18 mouse cellular contexts compared by ENCODE assay signal in the genomic region with DNA sequence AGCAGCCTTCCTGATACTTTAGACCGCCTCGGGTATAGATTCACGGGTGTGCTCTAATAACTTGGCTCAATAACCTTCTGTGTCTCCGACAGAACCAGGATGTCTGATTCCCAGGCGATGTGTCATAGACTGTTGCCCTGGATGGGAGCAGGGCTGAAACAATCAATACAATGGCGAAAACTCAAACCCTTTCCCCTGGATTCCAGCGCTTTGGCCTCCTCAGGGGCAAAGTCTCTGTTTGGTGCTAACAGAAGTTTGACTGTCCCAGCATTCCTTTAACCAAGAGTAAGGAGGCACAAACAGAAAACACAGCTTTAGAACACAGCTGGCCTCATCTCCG. TPM values are rescaled to one million over a fixed set of nuclear protein-coding genes. Genes with fewer than 3 reads are reported as not detected.
DNase-seq lines count a peak whose midpoint lies in the region; ATAC-seq and TF ChIP-seq lines count a peak whose summit lies in the region.
"Had no signal": no experiment of that assay in that cellular context is flagged by ENCODE, and none has a peak within 500 bp of the region (broad histone marks: within the 10 kb centered on the region; RNA-seq: fewer than 3 reads in every experiment).

No protein-coding gene starts in this region.

- no peak for TF ChIP-seq CTCF in lung, embryonic 14.5 days (IDR thresholded peaks at IDR 0.05; ENCODE audit: low read depth)
- TF ChIP-seq CTCF in forebrain, postnatal 0 days (IDR thresholded peaks at IDR 0.05; ENCODE audit: low read depth), result no peak

- no peaks in the 10 kb centered on the region for H3K9me3 ChIP-seq in intestine, embryonic 14.5 days (ENCODE audit: control insufficient read depth, low read length)
- no peaks in the 10 kb centered on the region for H3K9me3 ChIP-seq in intestine, embryonic 15.5 days
- no peaks in the 10 kb centered on the region for H3K9me3 ChIP-seq in lung, embryonic 14.5 days (ENCODE audit: low read depth, low read length)
- H3K9me3 ChIP-seq in forebrain, postnatal 0 days (ENCODE audit: low read length), result no peaks in the 10 kb centered on the region
- H3K9me3 ChIP-seq: embryonic facial prominence, embryonic 15.5 days; heart, embryonic 12.5 days; neural tube, embryonic 12.5 days had no signal

- no peak overlapping the region for H3K9ac ChIP-seq in intestine, embryonic 14.5 days (ENCODE audit: low read length)
- H3K9ac ChIP-seq in intestine, embryonic 15.5 days, result no peak overlapping the region
- no peak overlapping the region for H3K9ac ChIP-seq in lung, embryonic 14.5 days
- no peak overlapping the region for H3K9ac ChIP-seq in forebrain, postnatal 0 days
- H3K9ac ChIP-seq: embryonic facial prominence, embryonic 15.5 days; heart, embryonic 12.5 days; neural tube, embryonic 12.5 days had no signal

- no peak overlapping the region for H3K27ac ChIP-seq in intestine, embryonic 14.5 days (ENCODE audit: low read depth)
- no peak overlapping the region for H3K27ac ChIP-seq in intestine, embryonic 15.5 days
- H3K27ac ChIP-seq in lung, embryonic 14.5 days (ENCODE audit: low read depth), result no peak overlapping the region
- no peak overlapping the region for H3K27ac ChIP-seq in forebrain, postnatal 0 days (ENCODE audit: low read depth, low read length)
- H3K27ac ChIP-seq: embryonic facial prominence, embryonic 15.5 days; neural tube, embryonic 12.5 days had no signal

- H3K4me3 ChIP-seq in intestine, embryonic 14.5 days (ENCODE audit: low read depth, low read length), result no peak overlapping the region
- no peak overlapping the region for H3K4me3 ChIP-seq in intestine, embryonic 15.5 days (replicated peaks)
- H3K4me3 ChIP-seq in lung, embryonic 14.5 days (ENCODE audit: low read depth, low read length), result no peak overlapping the region
- H3K4me3 ChIP-seq in forebrain, postnatal 0 days (ENCODE audit: low read depth, low read length), result no peak overlapping the region
- H3K4me3 ChIP-seq: embryonic facial prominence, embryonic 15.5 days; heart, embryonic 12.5 days; neural tube, embryonic 12.5 days had no signal

- H3K27me3 ChIP-seq in intestine, embryonic 14.5 days (replicated peaks; ENCODE audit: control insufficient read depth, insufficient read depth, low read length), result no peaks in the 10 kb centered on the region
- peaks cover 5% of the 10 kb centered on the region; the same call in 1 of the 2 replicates for H3K27me3 ChIP-seq in intestine, embryonic 15.5 days (replicated peaks)
- no peaks in the 10 kb centered on the region for H3K27me3 ChIP-seq in lung, embryonic 14.5 days (ENCODE audit: insufficient read depth, low read length)
- H3K27me3 ChIP-seq in forebrain, postnatal 0 days (ENCODE audit: insufficient read depth, low read length), result peaks cover 8% of the 10 kb centered on the region

- no peak for DNase-seq in intestine, embryonic 14.5 days (ENCODE audit: low spot score)
- DNase-seq in lung, embryonic 14.5 days, result no peak
- no peak for DNase-seq in lung, postnatal 14 days
- DNase-seq in forebrain, postnatal 0 days, result no peak
- DNase-seq in thymus, postnatal 10 days (ENCODE audit: low spot score in 2 of 2), result no peak
- DNase-seq: thymus, adult 18-20 months had no signal

- H3K4me2 ChIP-seq in intestine, embryonic 14.5 days (ENCODE audit: low read length), result no peak overlapping the region
- H3K4me2 ChIP-seq in intestine, embryonic 15.5 days (replicated peaks), result no peak overlapping the region
- H3K4me2 ChIP-seq in lung, embryonic 14.5 days, result no peak overlapping the region
- no peak overlapping the region for H3K4me2 ChIP-seq in forebrain, postnatal 0 days (ENCODE audit: low read depth)
- H3K4me2 ChIP-seq: embryonic facial prominence, embryonic 15.5 days; heart, embryonic 12.5 days had no signal

- WGBS in intestine, embryonic 14.5 days, result 59% methylated on average over 8 of the region's 8 CpGs
- 53% methylated on average over 8 of the region's 8 CpGs for WGBS in intestine, embryonic 15.5 days
- 59% methylated on average over 8 of the region's 8 CpGs for WGBS in lung, embryonic 14.5 days
- WGBS in forebrain, postnatal 0 days, result 54% methylated on average over 8 of the region's 8 CpGs

- no peaks in the 10 kb centered on the region for H3K4me1 ChIP-seq in intestine, embryonic 14.5 days (replicated peaks; ENCODE audit: control insufficient read depth, insufficient read depth, low read length)
- no peaks in the 10 kb centered on the region for H3K4me1 ChIP-seq in intestine, embryonic 15.5 days (replicated peaks)
- no peaks in the 10 kb centered on the region for H3K4me1 ChIP-seq in lung, embryonic 14.5 days (ENCODE audit: insufficient read depth)
- H3K4me1 ChIP-seq in forebrain, postnatal 0 days (ENCODE audit: insufficient read depth), result peaks cover 3% of the 10 kb centered on the region; the same call in 1 of the 2 replicates
- H3K4me1 ChIP-seq: embryonic facial prominence, embryonic 15.5 days; heart, embryonic 12.5 days; neural tube, embryonic 12.5 days had no signal

- 0 out of 2 replicates have a peak, but pooled peaks have one; percentile 14 for ATAC-seq in intestine, embryonic 14.5 days (replicated peaks; ENCODE audit: low FRiP score, low TSS enrichment, low read depth)
- no peak for ATAC-seq in intestine, embryonic 15.5 days
- ATAC-seq in lung, embryonic 14.5 days (ENCODE audit: insufficient read depth), result peak; percentile 28; the same call in 1 of the 2 replicates
- peak; percentile 14; the same call in 1 of the 2 replicates for ATAC-seq in forebrain, postnatal 0 days
- 0 out of 2 replicates have a peak, but pooled peaks have one; percentile 9 for ATAC-seq in megakaryocyte-erythroid progenitor cell, adult 5-6 weeks (replicated peaks; ENCODE audit: low FRiP score, low TSS enrichment, poor library complexity, severe bottlenecking)

- no peaks in the 10 kb centered on the region for H3K36me3 ChIP-seq in intestine, embryonic 14.5 days (ENCODE audit: control insufficient read depth, insufficient read depth, low read length)
- H3K36me3 ChIP-seq in intestine, embryonic 15.5 days, result no peaks in the 10 kb centered on the region
- no peaks in the 10 kb centered on the region for H3K36me3 ChIP-seq in lung, embryonic 14.5 days (ENCODE audit: insufficient read depth)
- H3K36me3 ChIP-seq in forebrain, postnatal 0 days (ENCODE audit: insufficient read depth), result no peaks in the 10 kb centered on the region
- H3K36me3 ChIP-seq: embryonic facial prominence, embryonic 15.5 days; heart, embryonic 12.5 days; neural tube, embryonic 12.5 days had no signal

RNA-seq across cellular contexts. Expression of gene Theg, which starts 8.4 kb away (rescaled TPM):
- not detected in 2 replicates for polyA plus RNA-seq in intestine, embryonic 14.5 days (2014; fragmentation: Nextera tagmentation; extraction: Ambion mirVana)
- polyA plus RNA-seq in intestine, embryonic 15.5 days (2015; fragmentation: Nextera tagmentation; extraction: Ambion mirVana), result not detected in 2 replicates
- not detected in 2 replicates for polyA plus RNA-seq in lung, embryonic 14.5 days (2014; fragmentation: Nextera tagmentation; extraction: Ambion mirVana)
- total RNA-seq in forebrain, postnatal 0 days (2014; rRNA removed), result not detected in 2 replicates
- not detected in 2 replicates for polyA plus RNA-seq in forebrain, postnatal 0 days (2015; fragmentation: Nextera tagmentation; extraction: Ambion mirVana)
- total RNA-seq in megakaryocyte-erythroid progenitor cell, adult 5-6 weeks (2014; fragmentation: Nextera tagmentation), result not detected in 2 replicates
- not detected in 2 replicates for total RNA-seq in megakaryocyte-erythroid progenitor cell, adult 5-6 weeks (2017)
- total RNA-seq: adrenal gland, postnatal 10 days; common myeloid progenitor, adult 5-6 weeks; gastrocnemius, postnatal 4 days; heart, postnatal 36 days had no signal
- polyA plus RNA-seq: CD4-positive, CD25-positive, alpha-beta regulatory T cell, adult 4 months; embryonic facial prominence, embryonic 15.5 days; heart, embryonic 12.5 days; limb, embryonic 14.5 days; neural tube, embryonic 12.5 days; small intestine, adult 2 months had no signal

RNA-seq across cellular contexts. Expression of gene C2cd4c, which starts 18.3 kb away (rescaled TPM):
- 0.19 TPM in 1 of 2 replicates, not detected in the other for polyA plus RNA-seq in intestine, embryonic 14.5 days (2014; fragmentation: Nextera tagmentation; extraction: Ambion mirVana)
- polyA plus RNA-seq in intestine, embryonic 15.5 days (2015; fragmentation: Nextera tagmentation; extraction: Ambion mirVana), result 0.05 and 0.06 TPM in 2 replicates
- polyA plus RNA-seq in lung, embryonic 14.5 days (2014; fragmentation: Nextera tagmentation; extraction: Ambion mirVana), result not detected in 2 replicates
- total RNA-seq in forebrain, postnatal 0 days (2014; rRNA removed), result 22.2 and 26.7 TPM in 2 replicates
- 0.65 and 0.69 TPM in 2 replicates for polyA plus RNA-seq in forebrain, postnatal 0 days (2015; fragmentation: Nextera tagmentation; extraction: Ambion mirVana)
- total RNA-seq in megakaryocyte-erythroid progenitor cell, adult 5-6 weeks (2014; fragmentation: Nextera tagmentation), result not detected in 2 replicates
- total RNA-seq in megakaryocyte-erythroid progenitor cell, adult 5-6 weeks (2017), result not detected in 2 replicates
- total RNA-seq: common myeloid progenitor, adult 5-6 weeks had no signal
- polyA plus RNA-seq: CD4-positive, CD25-positive, alpha-beta regulatory T cell, adult 4 months; embryonic facial prominence, embryonic 15.5 days; heart, embryonic 12.5 days; neural tube, embryonic 12.5 days had no signal

RNA-seq across cellular contexts. Expression of gene Mier2, which starts 40.6 kb away (rescaled TPM):
- polyA plus RNA-seq in intestine, embryonic 14.5 days (2014; fragmentation: Nextera tagmentation; extraction: Ambion mirVana), result 47.9 and 48.0 TPM in 2 replicates
- 40.5 and 44.3 TPM in 2 replicates for polyA plus RNA-seq in intestine, embryonic 15.5 days (2015; fragmentation: Nextera tagmentation; extraction: Ambion mirVana)
- polyA plus RNA-seq in lung, embryonic 14.5 days (2014; fragmentation: Nextera tagmentation; extraction: Ambion mirVana), result 49.6 and 55.3 TPM in 2 replicates
- 70.0 and 73.0 TPM in 2 replicates for total RNA-seq in forebrain, postnatal 0 days (2014; rRNA removed)
- 37.5 and 38.6 TPM in 2 replicates for polyA plus RNA-seq in forebrain, postnatal 0 days (2015; fragmentation: Nextera tagmentation; extraction: Ambion mirVana)
- total RNA-seq in megakaryocyte-erythroid progenitor cell, adult 5-6 weeks (2014; fragmentation: Nextera tagmentation), result 5.9 and 8.5 TPM in 2 replicates
- total RNA-seq in megakaryocyte-erythroid progenitor cell, adult 5-6 weeks (2017), result 2.1 and 12.3 TPM in 2 replicates

RNA-seq across cellular contexts. Expression of gene Shc2, which starts 42.2 kb away (rescaled TPM):
- 8.1 and 8.4 TPM in 2 replicates for polyA plus RNA-seq in intestine, embryonic 14.5 days (2014; fragmentation: Nextera tagmentation; extraction: Ambion mirVana)
- polyA plus RNA-seq in intestine, embryonic 15.5 days (2015; fragmentation: Nextera tagmentation; extraction: Ambion mirVana), result 7.6 and 8.2 TPM in 2 replicates
- polyA plus RNA-seq in lung, embryonic 14.5 days (2014; fragmentation: Nextera tagmentation; extraction: Ambion mirVana), result 5.8 and 7.1 TPM in 2 replicates
- total RNA-seq in forebrain, postnatal 0 days (2014; rRNA removed), result 45.3 and 54.7 TPM in 2 replicates
- polyA plus RNA-seq in forebrain, postnatal 0 days (2015; fragmentation: Nextera tagmentation; extraction: Ambion mirVana), result 11.3 and 16.9 TPM in 2 replicates
- not detected in 2 replicates for total RNA-seq in megakaryocyte-erythroid progenitor cell, adult 5-6 weeks (2014; fragmentation: Nextera tagmentation)
- total RNA-seq in megakaryocyte-erythroid progenitor cell, adult 5-6 weeks (2017), result not detected in 2 replicates
- total RNA-seq: common myeloid progenitor, adult 5-6 weeks had no signal
- polyA plus RNA-seq: CD4-positive, CD25-positive, alpha-beta regulatory T cell, adult 4 months had no signal

RNA-seq across cellular contexts. Expression of gene Odf3l2, which starts 50.0 kb away (rescaled TPM):
- polyA plus RNA-seq in intestine, embryonic 14.5 days (2014; fragmentation: Nextera tagmentation; extraction: Ambion mirVana), result not detected in 2 replicates
- polyA plus RNA-seq in intestine, embryonic 15.5 days (2015; fragmentation: Nextera tagmentation; extraction: Ambion mirVana), result not detected in 2 replicates
- not detected in 2 replicates for polyA plus RNA-seq in lung, embryonic 14.5 days (2014; fragmentation: Nextera tagmentation; extraction: Ambion mirVana)
- 0.38 and 0.52 TPM in 2 replicates for total RNA-seq in forebrain, postnatal 0 days (2014; rRNA removed)
- polyA plus RNA-seq in forebrain, postnatal 0 days (2015; fragmentation: Nextera tagmentation; extraction: Ambion mirVana), result 0.44 and 0.81 TPM in 2 replicates
- total RNA-seq in megakaryocyte-erythroid progenitor cell, adult 5-6 weeks (2014; fragmentation: Nextera tagmentation), result not detected in 2 replicates
- not detected in 2 replicates for total RNA-seq in megakaryocyte-erythroid progenitor cell, adult 5-6 weeks (2017)
- total RNA-seq: adrenal gland, postnatal 10 days; common myeloid progenitor, adult 5-6 weeks; gastrocnemius, postnatal 4 days; heart, postnatal 36 days had no signal
- polyA plus RNA-seq: CD4-positive, CD25-positive, alpha-beta regulatory T cell, adult 4 months; embryonic facial prominence, embryonic 15.5 days; heart, embryonic 12.5 days; neural tube, embryonic 12.5 days; small intestine, adult 2 months had no signal
